Mouse (Mus musculus) kidney, embryonic 16.5 days (tissue): ENCODE results near the gene Dpp6. TPM values are rescaled to one million over a fixed set of nuclear protein-coding genes. Genes with fewer than 3 reads are reported as not detected.

Experiments
- ATAC-seq: fragments of 200-750 bp; cut with Nextera tagmentation; 2 replicates; pipeline ENCODE4 v1.8.0; 2017; ENCODE audit warnings: moderate TSS enrichment; ENCODE audit not compliant: low FRiP score, low TSS enrichment
- H3K27ac ChIP-seq: fragments of 300-500 bp; sonication (generic); 2 replicates; pipeline ENCODE4 v1.5.1; 2014; ENCODE audit warnings: low read length
- H3K27me3 ChIP-seq: fragments of 300-500 bp; sonication (generic); 2 replicates; pipeline ENCODE4 v1.6.1; 2014; ENCODE audit warnings: low read length, control low read depth, mixed read lengths; ENCODE audit not compliant: insufficient read depth
- H3K36me3 ChIP-seq: fragments of 300-500 bp; sonication (generic); 2 replicates; pipeline ENCODE4 v1.6.1; 2014; ENCODE audit warnings: low read length, control low read depth, mixed read lengths; ENCODE audit not compliant: insufficient read depth
- H3K4me1 ChIP-seq: fragments of 300-500 bp; sonication (generic); 2 replicates; pipeline ENCODE4 v1.6.1; 2014; ENCODE audit warnings: low read length, control low read depth, mixed read lengths; ENCODE audit not compliant: insufficient read depth
- H3K4me2 ChIP-seq: fragments of 300-500 bp; sonication (generic); replicated peaks from 2 replicates; pipeline ENCODE4 v1.6.1; 2014; ENCODE audit warnings: low read depth, low read length
- H3K4me3 ChIP-seq: fragments of 300-500 bp; sonication (generic); 2 replicates; pipeline ENCODE4 v1.5.1; 2014; ENCODE audit warnings: mild to moderate bottlenecking, low read length
- H3K9ac ChIP-seq: fragments of 300-500 bp; sonication (generic); replicated peaks from 2 replicates; pipeline ENCODE4 v1.6.1; 2014; ENCODE audit warnings: low read length
- H3K9me3 ChIP-seq: fragments of 300-500 bp; sonication (generic); 2 replicates; pipeline ENCODE4 v1.6.1; 2016; ENCODE audit warnings: low read length, control low read depth
- WGBS: fragments of 180-500 bp; shearing (Covaris S2); extraction: QIAGEN DNeasy Blood & Tissue Kit; methylation state at CpG from one replicate; pipeline ENCODE4 v1.1.7; 2014; 5-methylcytosine and 5-hydroxymethylcytosine counted together
- polyA plus RNA-seq: library from polyadenylated mRNA; unstranded; fragments of >200 nt; fragmentation: Nextera tagmentation; extraction: Ambion mirVana; gene quantifications from 2 replicates; pipeline ENCODE4 v1.2.1, GENCODE M21; 2015

Dpp6 gene
- polyA plus RNA-seq, 1 experiment from 2014 or later, result 3.6 TPM

GRCm38 (mm10) chr5:27417398-27417797, 600.4 kb downstream of the Dpp6 start:
- no peak for ATAC-seq
- Histone ChIP-seq H3K27ac (no peak overlapping the region), H3K9me3 (no peaks in the 10 kb centered on the region), H3K9ac (no peak overlapping the region), H3K4me1 (no peaks in the 10 kb centered on the region), H3K4me2 (no peak overlapping the region), H3K27me3 (no peaks in the 10 kb centered on the region), H3K4me3 (no peak overlapping the region), H3K36me3 (no peaks in the 10 kb centered on the region)
- WGBS, result 64% methylated on average over 7 of the region's 7 CpGs

- no peak overlapping the region for H3K27ac ChIP-seq
- WGBS, result 70% methylated on average over 1 of the region's 1 CpGs
- H3K9ac ChIP-seq, result no peak overlapping the region
- no peaks in the 10 kb centered on the region for H3K27me3 ChIP-seq
- H3K4me3 ChIP-seq, result no peak overlapping the region
- no peaks in the 10 kb centered on the region for H3K36me3 ChIP-seq
- no peak overlapping the region for H3K4me2 ChIP-seq
- ATAC-seq, result no peak
- no peaks in the 10 kb centered on the region for H3K4me1 ChIP-seq
- no peaks in the 10 kb centered on the region for H3K9me3 ChIP-seq
These were observed 601.9 kb downstream of the Dpp6 start for GRCm38 (mm10) chr5:27418856-27419255.

GRCm38 (mm10) chr5:27421090-27421635, 604.2 kb downstream of the Dpp6 start:
- no peaks in the 10 kb centered on the region for H3K9me3 ChIP-seq
- no peak overlapping the region for H3K9ac ChIP-seq
- H3K36me3 ChIP-seq, result no peaks in the 10 kb centered on the region
- H3K27ac ChIP-seq, result no peak overlapping the region
- no peaks in the 10 kb centered on the region for H3K27me3 ChIP-seq
- 61% methylated on average over 4 of the region's 4 CpGs for WGBS
- H3K4me2 ChIP-seq, result no peak overlapping the region
- H3K4me3 ChIP-seq, result no peak overlapping the region
- no peak for ATAC-seq
- H3K4me1 ChIP-seq, result no peaks in the 10 kb centered on the region

- ATAC-seq, result no peak
- H3K4me3 ChIP-seq, result no peak overlapping the region
- 72% methylated on average over 3 of the region's 3 CpGs for WGBS
- H3K4me2 ChIP-seq, result no peak overlapping the region
- H3K27me3 ChIP-seq, result no peaks in the 10 kb centered on the region
- H3K9ac ChIP-seq, result no peak overlapping the region
- no peaks in the 10 kb centered on the region for H3K9me3 ChIP-seq
- no peaks in the 10 kb centered on the region for H3K4me1 ChIP-seq
- H3K36me3 ChIP-seq, result no peaks in the 10 kb centered on the region
- no peak overlapping the region for H3K27ac ChIP-seq
These were observed 606.8 kb downstream of the Dpp6 start for GRCm38 (mm10) chr5:27423766-27424165.

GRCm38 (mm10) chr5:27424484-27425080, 607.6 kb downstream of the Dpp6 start:
- ATAC-seq, result no peak
- H3K27ac ChIP-seq, result no peak overlapping the region
- 73% methylated on average over 3 of the region's 3 CpGs for WGBS
- H3K4me1 ChIP-seq, result no peaks in the 10 kb centered on the region
- no peak overlapping the region for H3K4me2 ChIP-seq
- no peaks in the 10 kb centered on the region for H3K36me3 ChIP-seq
- H3K27me3 ChIP-seq, result no peaks in the 10 kb centered on the region
- no peak overlapping the region for H3K9ac ChIP-seq
- no peak overlapping the region for H3K4me3 ChIP-seq
- H3K9me3 ChIP-seq, result no peaks in the 10 kb centered on the region

GRCm38 (mm10) chr5:27426200-27426599, 609.2 kb downstream of the Dpp6 start:
- no peak overlapping the region for H3K9ac ChIP-seq
- no peak overlapping the region for H3K4me3 ChIP-seq
- no peak for ATAC-seq
- WGBS, result 78% methylated on average over 1 of the region's 1 CpGs
- H3K4me2 ChIP-seq, result no peak overlapping the region
- H3K36me3 ChIP-seq, result no peaks in the 10 kb centered on the region
- no peaks in the 10 kb centered on the region for H3K27me3 ChIP-seq
- no peaks in the 10 kb centered on the region for H3K9me3 ChIP-seq
- H3K4me1 ChIP-seq, result no peaks in the 10 kb centered on the region
- no peak overlapping the region for H3K27ac ChIP-seq

- H3K4me2 ChIP-seq, result no peak overlapping the region
- H3K9ac ChIP-seq, result no peak overlapping the region
- H3K4me3 ChIP-seq, result no peak overlapping the region
- no peak overlapping the region for H3K27ac ChIP-seq
- no peaks in the 10 kb centered on the region for H3K27me3 ChIP-seq
- no peaks in the 10 kb centered on the region for H3K4me1 ChIP-seq
- H3K36me3 ChIP-seq, result no peaks in the 10 kb centered on the region
- H3K9me3 ChIP-seq, result no peaks in the 10 kb centered on the region
- no peak for ATAC-seq
These were observed 616.6 kb downstream of the Dpp6 start for GRCm38 (mm10) chr5:27433584-27433983.

GRCm38 (mm10) chr5:27453201-27453845, 636.3 kb downstream of the Dpp6 start:
- Histone ChIP-seq H3K9me3 (no peaks in the 10 kb centered on the region), H3K4me2 (no peak overlapping the region), H3K27me3 (no peaks in the 10 kb centered on the region), H3K36me3 (no peaks in the 10 kb centered on the region), H3K9ac (no peak overlapping the region), H3K27ac (no peak overlapping the region), H3K4me3 (no peak overlapping the region), H3K4me1 (no peaks in the 10 kb centered on the region)
- WGBS, result 34% methylated on average over 3 of the region's 3 CpGs
- no peak for ATAC-seq

GRCm38 (mm10) chr5:27454386-27454785, 637.4 kb downstream of the Dpp6 start:
- WGBS, result 91% methylated on average over 3 of the region's 3 CpGs
- no peak overlapping the region for H3K9ac ChIP-seq
- H3K36me3 ChIP-seq, result no peaks in the 10 kb centered on the region
- H3K9me3 ChIP-seq, result no peaks in the 10 kb centered on the region
- no peaks in the 10 kb centered on the region for H3K4me1 ChIP-seq
- H3K27me3 ChIP-seq, result no peaks in the 10 kb centered on the region
- no peak overlapping the region for H3K4me2 ChIP-seq
- H3K27ac ChIP-seq, result no peak overlapping the region
- H3K4me3 ChIP-seq, result no peak overlapping the region
- ATAC-seq, result no peak

GRCm38 (mm10) chr5:27456981-27457380, 640.0 kb downstream of the Dpp6 start:
- no peak overlapping the region for H3K27ac ChIP-seq
- H3K36me3 ChIP-seq, result no peaks in the 10 kb centered on the region
- H3K9ac ChIP-seq, result no peak overlapping the region
- H3K4me2 ChIP-seq, result no peak overlapping the region
- no peak for ATAC-seq
- no peak overlapping the region for H3K4me3 ChIP-seq
- H3K4me1 ChIP-seq, result no peaks in the 10 kb centered on the region
- H3K27me3 ChIP-seq, result no peaks in the 10 kb centered on the region
- 78% methylated on average over 1 of the region's 1 CpGs for WGBS
- no peaks in the 10 kb centered on the region for H3K9me3 ChIP-seq
